Mouse (Mus musculus) E14TG2a.4 (cell line): ENCODE measurements at regions not wholly inside any gene's neighbourhood (a gene's known extent, or its start where the extent isn't known, plus 50 kb on each side); places are given as distances from the start of the nearest gene placed in this dataset.

Source experiments
- H3K27me3 ChIP-seq: 2 replicates; pipeline ENCODE4 v1.6.1; 2014; ENCODE audit warnings: low read length, control low read depth; ENCODE audit not compliant: insufficient read depth
- H3K36me3 ChIP-seq: 2 replicates; pipeline ENCODE4 v1.6.1; 2014; ENCODE audit warnings: low read length, control low read depth; ENCODE audit not compliant: insufficient read depth
- H3K4me1 ChIP-seq: replicated peaks from 2 replicates; pipeline ENCODE4 v1.6.1; 2014; ENCODE audit warnings: low read depth, low read length, control low read depth
- H3K4me3 ChIP-seq: replicated peaks from 2 replicates; pipeline ENCODE4 v1.5.1; 2014; ENCODE audit warnings: mild to moderate bottlenecking, low read length
- H3K9me3 ChIP-seq: 2 replicates; pipeline ENCODE4 v1.6.1; 2014; ENCODE audit warnings: low read length, control low read depth
- CTCF ChIP-seq: conservative IDR thresholded peaks from 2 replicates; pipeline ENCODE4 v1.5.1; 2014; ENCODE audit warnings: low read length
- NANOG ChIP-seq: IDR thresholded peaks from 2 replicates; pipeline ENCODE4 v1.6.1; 2014; ENCODE audit warnings: borderline replicate concordance, low read length, mixed read lengths
- POU5F1 ChIP-seq: IDR thresholded peaks from 2 replicates; pipeline ENCODE4 v1.6.1; 2014; ENCODE audit warnings: low read length, borderline replicate concordance

GRCm38 (mm10) chr12:79888086-79888485 is 224.7 kb downstream of the Zfp36l1 start:
- 0 out of 2 replicates have a peak, but pooled peaks cover 7% of the 10 kb centered on the region for H3K27me3 ChIP-seq
- TF ChIP-seq POU5F1 (no peak), CTCF (no peak), NANOG (no peak)
- peaks cover 13% of the 10 kb centered on the region for H3K4me1 ChIP-seq
- H3K4me3 ChIP-seq, result no peak overlapping the region
- H3K36me3 ChIP-seq, result no peaks in the 10 kb centered on the region
- no peaks in the 10 kb centered on the region for H3K9me3 ChIP-seq

DNA sequence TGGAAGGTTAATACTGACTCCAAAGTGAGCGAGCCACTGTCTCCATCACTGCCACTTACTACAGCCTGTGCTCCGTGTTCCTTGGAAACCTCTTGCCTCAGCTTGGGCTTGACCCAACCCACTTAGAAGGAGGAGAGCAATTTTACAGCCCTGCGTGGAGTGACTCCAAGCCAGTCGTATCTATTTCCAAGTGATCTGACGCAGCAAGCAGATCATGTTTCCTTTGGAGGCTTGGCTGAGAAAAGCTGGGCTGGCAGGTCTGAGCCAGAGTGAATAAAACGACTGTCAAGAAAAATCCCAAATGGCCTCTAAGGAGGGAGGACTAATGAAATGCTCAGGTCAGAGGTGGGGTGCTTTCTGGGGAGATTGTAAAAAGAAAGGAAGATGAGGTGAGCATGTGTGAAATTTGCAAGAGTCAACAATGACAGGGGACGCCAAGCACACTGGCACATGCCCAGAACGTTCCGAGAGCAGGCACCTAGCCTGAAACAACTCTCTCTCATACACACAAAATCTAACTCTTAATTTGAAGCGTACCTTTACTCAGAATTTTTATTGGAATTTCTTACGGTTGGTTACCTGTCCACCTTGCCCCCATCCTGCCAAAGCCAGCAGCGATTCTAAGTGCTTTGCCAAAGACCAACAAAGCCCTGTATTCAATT is 225.5 kb downstream of the Zfp36l1 start:
- peaks cover 7% of the 10 kb centered on the region; the same call in 1 of the 2 replicates for H3K27me3 ChIP-seq
- no peaks in the 10 kb centered on the region for H3K9me3 ChIP-seq
- H3K4me1 ChIP-seq, result peaks cover 13% of the 10 kb centered on the region
- TF ChIP-seq CTCF, result no peak
- TF ChIP-seq NANOG, result no peak
- TF ChIP-seq POU5F1, result no peak
- H3K36me3 ChIP-seq, result no peaks in the 10 kb centered on the region
- H3K4me3 ChIP-seq, result no peak overlapping the region

- Histone ChIP-seq H3K27me3 (peaks cover 14% of the 10 kb centered on the region), H3K36me3 (no peaks in the 10 kb centered on the region), H3K4me3 (no peak overlapping the region), H3K9me3 (no peaks in the 10 kb centered on the region), H3K4me1 (peaks cover 13% of the 10 kb centered on the region)
- TF ChIP-seq CTCF, result no peak
- no peak for TF ChIP-seq NANOG
- TF ChIP-seq POU5F1, result no peak
Observed at GRCm38 (mm10) chr12:79886494-79886893, 226.3 kb downstream of the Zfp36l1 start.

DNA sequence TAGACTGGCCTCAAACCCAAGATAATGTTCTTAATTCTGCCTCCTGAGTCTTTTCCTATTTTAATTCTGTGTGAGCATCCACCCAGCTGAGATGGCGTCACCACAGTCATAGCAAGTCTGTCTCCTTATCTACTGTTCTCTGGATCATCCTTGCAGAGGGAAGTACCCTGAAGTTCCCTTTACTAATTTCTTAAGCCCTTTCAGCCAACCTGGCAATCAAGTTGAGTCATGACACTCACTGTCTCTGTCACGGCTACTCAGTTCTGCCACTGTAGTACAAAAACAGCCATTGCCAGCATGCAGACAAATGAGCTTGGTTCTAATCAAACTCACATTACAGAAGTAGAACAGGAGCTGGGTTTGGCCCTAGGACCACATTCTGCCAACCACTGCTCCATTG is 227.5 kb downstream of the Zfp36l1 start:
- TF ChIP-seq NANOG (no peak), CTCF (no peak), POU5F1 (no peak)
- H3K27me3 ChIP-seq, result peaks cover 27% of the 10 kb centered on the region
- H3K9me3 ChIP-seq, result no peaks in the 10 kb centered on the region
- no peak overlapping the region for H3K4me3 ChIP-seq
- H3K4me1 ChIP-seq, result peaks cover 2% of the 10 kb centered on the region; the same call in 1 of the 2 replicates
- H3K36me3 ChIP-seq, result no peaks in the 10 kb centered on the region

DNA sequence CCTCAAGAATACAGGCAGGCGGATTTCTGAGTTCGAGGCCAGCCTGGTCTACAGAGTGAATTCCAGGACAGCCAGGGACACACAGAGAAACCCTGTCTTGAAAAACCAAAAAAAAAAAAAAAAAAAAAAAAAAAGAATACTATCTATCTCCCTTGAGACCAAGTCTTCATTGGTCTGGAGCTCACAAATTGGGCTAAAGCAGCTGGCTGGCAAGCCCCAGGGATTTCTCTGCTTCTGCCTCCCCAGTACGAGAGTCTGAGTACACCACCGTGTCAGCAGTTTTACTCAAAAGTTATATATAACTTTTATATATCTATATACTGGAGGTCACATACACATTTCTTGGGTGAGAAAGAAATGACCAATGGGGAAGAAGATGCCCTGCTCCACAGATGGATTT is 229.2 kb downstream of the Zfp36l1 start:
- Histone ChIP-seq H3K36me3 (no peaks in the 10 kb centered on the region), H3K4me1 (peaks cover 14% of the 10 kb centered on the region), H3K9me3 (no peaks in the 10 kb centered on the region), H3K4me3 (no peak overlapping the region), H3K27me3 (peaks cover 39% of the 10 kb centered on the region)
- TF ChIP-seq CTCF, result no peak
- no peak for TF ChIP-seq NANOG
- TF ChIP-seq POU5F1, result no peak

DNA sequence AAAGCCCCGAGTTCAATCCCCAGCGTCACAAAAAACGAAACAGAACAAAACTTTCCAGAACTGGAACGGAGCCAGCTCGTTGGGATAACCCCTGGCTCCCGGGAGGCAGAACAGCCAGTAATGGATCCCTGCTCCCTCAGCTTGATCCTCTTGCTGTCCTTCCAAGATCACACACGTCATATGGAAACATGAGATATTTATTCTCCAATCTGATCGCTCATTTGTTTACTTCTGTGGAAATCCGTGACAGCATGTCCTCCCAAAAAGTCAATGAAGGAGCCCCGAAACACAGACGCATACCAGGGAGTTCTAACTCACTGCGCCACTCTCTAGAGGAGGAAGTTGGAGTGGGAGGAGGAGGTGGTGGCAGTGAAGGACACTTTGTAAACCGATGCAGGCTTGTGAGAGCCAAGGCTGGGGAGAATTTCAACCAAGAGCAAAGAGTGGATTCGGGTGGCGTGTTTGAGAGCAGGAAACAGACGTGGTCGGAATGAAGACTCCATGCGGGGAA is 232.0 kb downstream of the Zfp36l1 start:
- Histone ChIP-seq H3K36me3 (no peaks in the 10 kb centered on the region), H3K27me3 (peaks cover 44% of the 10 kb centered on the region), H3K4me3 (no peak overlapping the region), H3K4me1 (peaks cover 24% of the 10 kb centered on the region), H3K9me3 (0 out of 2 replicates have a peak, but pooled peaks cover 2% of the 10 kb centered on the region)
- no peak for TF ChIP-seq NANOG
- no peak for TF ChIP-seq CTCF
- no peak for TF ChIP-seq POU5F1

- H3K27me3 ChIP-seq, result peaks cover 42% of the 10 kb centered on the region
- peaks cover 24% of the 10 kb centered on the region for H3K4me1 ChIP-seq
- no peak for TF ChIP-seq NANOG
- H3K9me3 ChIP-seq, result peaks cover 6% of the 10 kb centered on the region; the same call in 1 of the 2 replicates
- H3K36me3 ChIP-seq, result no peaks in the 10 kb centered on the region
- no peak overlapping the region for H3K4me3 ChIP-seq
Observed at GRCm38 (mm10) chr12:79880346-79880745, 232.5 kb downstream of the Zfp36l1 start.

GRCm38 (mm10) chr12:79879918-79880273 is 232.9 kb downstream of the Zfp36l1 start:
- Histone ChIP-seq H3K4me3 (0 out of 2 replicates have a peak overlapping the region, but pooled peaks have one; percentile 17), H3K9me3 (peaks cover 10% of the 10 kb centered on the region; the same call in 1 of the 2 replicates), H3K4me1 (peaks cover 24% of the 10 kb centered on the region), H3K36me3 (no peaks in the 10 kb centered on the region), H3K27me3 (peaks cover 45% of the 10 kb centered on the region)
- TF ChIP-seq NANOG (no peak), CTCF (no peak), POU5F1 (no peak)
